22 mouse cellular contexts compared by ENCODE assay signal in genomic region chr8:61478150-61478549, GRCm38 (mm10). TPM values are rescaled to one million over a fixed set of nuclear protein-coding genes. Genes with fewer than 3 reads are reported as not detected.
A peak's percentile ranks its signal among the peaks of the same experiment; 100 is the strongest.
DNase-seq lines count a peak whose midpoint lies in the region; ATAC-seq and TF ChIP-seq lines count a peak whose summit lies in the region.
"Had no signal": no experiment of that assay in that cellular context is flagged by ENCODE, and none has a peak within 500 bp of the region (broad histone marks: within the 10 kb centered on the region; RNA-seq: fewer than 3 reads in every experiment).

No protein-coding gene starts in this region.

- WGBS in kidney, postnatal 0 days = 89% methylated on average over 4 of the region's 4 CpGs

- H3K9me3 ChIP-seq in kidney, postnatal 0 days (replicated peaks; ENCODE audit: low read length) = no peaks in the 10 kb centered on the region
- H3K9me3 ChIP-seq: forebrain, embryonic 10.5 days; heart, embryonic 12.5 days; lung, embryonic 15.5 days; megakaryocyte, embryonic 14.5 days; neural tube, embryonic 12.5 days had no signal

- H3K4me1 ChIP-seq in kidney, postnatal 0 days (replicated peaks; ENCODE audit: insufficient read depth, low read length) = 0 out of 2 replicates have a peak, but pooled peaks cover 5% of the 10 kb centered on the region
- H3K4me1 ChIP-seq: heart, embryonic 12.5 days; megakaryocyte, embryonic 14.5 days; neural tube, embryonic 12.5 days had no signal

- H3K27ac ChIP-seq in kidney, postnatal 0 days = no peak overlapping the region
- H3K27ac ChIP-seq: forebrain, embryonic 10.5 days; left cerebral cortex, adult 2 months; liver, embryonic 14.5 days; neural tube, embryonic 12.5 days had no signal

- no peak overlapping the region for H3K4me2 ChIP-seq in kidney, postnatal 0 days (ENCODE audit: low read length)
- H3K4me2 ChIP-seq: heart, embryonic 12.5 days; lung, embryonic 15.5 days; neural tube, embryonic 12.5 days had no signal

- no peaks in the 10 kb centered on the region for H3K36me3 ChIP-seq in kidney, postnatal 0 days (ENCODE audit: insufficient read depth, low read length)
- H3K36me3 ChIP-seq: forebrain, embryonic 10.5 days; heart, embryonic 12.5 days; lung, embryonic 15.5 days; neural tube, embryonic 12.5 days had no signal

- H3K4me3 ChIP-seq in kidney, postnatal 0 days (replicated peaks; ENCODE audit: low read depth, low read length) = no peak overlapping the region
- H3K4me3 ChIP-seq: forebrain, embryonic 10.5 days; heart, embryonic 12.5 days; left cerebral cortex, adult 2 months; lung, embryonic 15.5 days; megakaryocyte, embryonic 14.5 days; neural tube, embryonic 12.5 days had no signal

- no peaks in the 10 kb centered on the region for H3K27me3 ChIP-seq in kidney, postnatal 0 days (ENCODE audit: insufficient read depth, low read length)
- H3K27me3 ChIP-seq: heart, embryonic 12.5 days; lung, embryonic 15.5 days; megakaryocyte, embryonic 14.5 days; neural tube, embryonic 12.5 days had no signal

- no peak overlapping the region for H3K9ac ChIP-seq in kidney, postnatal 0 days (ENCODE audit: low read depth, low read length)
- H3K9ac ChIP-seq: forebrain, postnatal 0 days; heart, embryonic 12.5 days; liver, embryonic 14.5 days; lung, embryonic 15.5 days; neural tube, embryonic 12.5 days had no signal

- DNase-seq in CD4-positive, CD25-positive, alpha-beta regulatory T cell, adult 2 months (ENCODE audit: low read depth, low spot score) = peak; percentile 14
- no peak for DNase-seq in kidney, postnatal 0 days (ENCODE audit: low spot score)
- no peak for DNase-seq in kidney, adult 11 months
- peak; percentile 31 for DNase-seq in 3T3-L1 (ENCODE audit: low read depth, low spot score)
- DNase-seq in NIH3T3 (ENCODE audit: low read depth) = peak; percentile 7
- no peak for DNase-seq in gastrocnemius, adult 18-20 months (ENCODE audit: low spot score)
- DNase-seq in adrenal gland, postnatal 4 days (ENCODE audit: low spot score in 2 of 2) = no peak
- DNase-seq: cerebellum, adult 11-12 months; cerebellum, postnatal 14 days; forebrain, postnatal 0 days; heart, postnatal 14 days; kidney, postnatal 4 days; midbrain, embryonic 14.5 days; thymus, postnatal 14 days had no signal

- no peak for ATAC-seq in CD4-positive, CD25-positive, alpha-beta regulatory T cell, adult 4 months
- ATAC-seq in kidney, postnatal 0 days (replicated peaks; ENCODE audit: low FRiP score, low read depth) = no peak
- ATAC-seq: forebrain, postnatal 0 days had no signal

- TF ChIP-seq CTCF in kidney, postnatal 0 days (IDR thresholded peaks at IDR 0.05; ENCODE audit: low read depth) = peak; percentile 29; the same call in 1 of the 2 replicates

RNA-seq across cellular contexts. Expression of gene Cbr4, which starts 9.4 kb away (rescaled TPM):
- 10 to 100 TPM; 10.4 to 24.3 TPM for polyA plus RNA-seq in CD4-positive, CD25-positive, alpha-beta regulatory T cell, adult 4 months (2017; shearing (Covaris generic))
- polyA plus RNA-seq in kidney, postnatal 0 days (2015; fragmentation: Nextera tagmentation; extraction: Ambion mirVana) = 55.5 and 55.9 TPM in 2 replicates
- 10 to 100 TPM; 38.2 to 38.7 TPM for total RNA-seq in gastrocnemius, adult 18-20 months (2021)
- total RNA-seq in adrenal gland, postnatal 4 days (2021) = 10 to 100 TPM; 54.6 to 65.9 TPM

Comparison
In these comparisons a context has a peak if more than half of its experiments do, and no peak if none do; other contexts are left out.
1. DNase-seq: peak in CD4-positive, CD25-positive, alpha-beta regulatory T cell, adult 2 months (single experiment), 3T3-L1 (single experiment) and NIH3T3 (single experiment); none in kidney, postnatal 0 days (single experiment), kidney, adult 11 months (single experiment), gastrocnemius, adult 18-20 months (single experiment) and adrenal gland, postnatal 4 days (0 of 2).